Mouse (Mus musculus) c-Kit-negative CD71-positive TER-119-positive erythroid progenitor cells, embryonic 14.5 days (primary cell): ENCODE data around the gene Gm43517.

Source experiments
- DNase-seq: peaks from one replicate; pipeline ENCODE4 v3.0.0-alpha.2; 2013; ENCODE audit warnings: low read depth, low spot score

Gm43517 gene

GRCm38 (mm10) chr12:49401796-49402130 is 16.8 kb downstream of the Gm43517 start:
- DNase-seq: no peak

GRCm38 (mm10) chr12:49409833-49410232 is 24.9 kb downstream of the Gm43517 start:
- DNase-seq: no peak

GRCm38 (mm10) chr12:49417963-49418362 is 33.0 kb downstream of the Gm43517 start:
- no peak for DNase-seq
